ENCODE assay signal across 8 mouse cellular contexts in the genomic region with DNA sequence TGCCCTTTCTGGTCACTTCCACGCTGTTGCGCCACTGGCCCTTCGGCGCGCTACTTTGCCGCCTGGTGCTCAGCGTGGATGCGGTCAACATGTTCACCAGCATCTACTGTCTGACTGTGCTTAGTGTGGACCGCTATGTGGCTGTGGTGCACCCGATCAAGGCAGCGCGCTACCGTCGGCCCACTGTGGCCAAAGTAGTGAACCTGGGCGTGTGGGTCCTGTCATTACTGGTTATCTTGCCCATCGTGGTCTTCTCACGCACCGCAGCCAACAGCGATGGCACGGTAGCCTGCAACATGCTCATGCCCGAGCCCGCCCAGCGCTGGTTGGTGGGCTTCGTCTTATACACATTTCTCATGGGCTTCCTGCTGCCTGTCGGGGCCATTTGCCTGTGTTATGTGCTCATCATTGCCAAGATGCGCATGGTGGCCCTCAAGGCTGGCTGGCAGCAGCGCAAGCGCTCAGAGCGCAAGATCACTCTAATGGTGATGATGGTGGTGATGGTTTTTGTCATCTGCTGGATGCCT. TPM values are rescaled to one million over a fixed set of nuclear protein-coding genes. Genes with fewer than 3 reads are reported as not detected.
A peak's percentile ranks its signal among the peaks of the same experiment; 100 is the strongest.
DNase-seq lines count a peak whose midpoint lies in the region; ATAC-seq and TF ChIP-seq lines count a peak whose summit lies in the region.

No protein-coding gene starts in this region.

- peaks cover 7% of the 10 kb centered on the region for H3K27me3 ChIP-seq in liver, adult 2 months (ENCODE audit: control insufficient read depth, insufficient read depth, low read length)
- H3K27me3 ChIP-seq in forebrain, embryonic 10.5 days (ENCODE audit: poor library complexity, severe bottlenecking), result peaks cover 91% of the 10 kb centered on the region
- peaks cover 41% of the 10 kb centered on the region for H3K27me3 ChIP-seq in kidney, embryonic 15.5 days
- peaks cover 31% of the 10 kb centered on the region for H3K27me3 ChIP-seq in stomach, embryonic 16.5 days (ENCODE audit: control insufficient read depth, insufficient read depth, low read length)

- no peak for TF ChIP-seq CTCF in liver, adult 2 months (IDR thresholded peaks at IDR 0.05; ENCODE audit: low read depth, low read length)

- peaks cover 7% of the 10 kb centered on the region; the same call in 1 of the 2 replicates for H3K4me1 ChIP-seq in liver, adult 2 months (ENCODE audit: control insufficient read depth, insufficient read depth, low read length)
- H3K4me1 ChIP-seq in forebrain, embryonic 10.5 days, result peaks cover 43% of the 10 kb centered on the region
- H3K4me1 ChIP-seq in kidney, embryonic 15.5 days, result peaks cover 33% of the 10 kb centered on the region
- peaks cover 25% of the 10 kb centered on the region for H3K4me1 ChIP-seq in stomach, embryonic 16.5 days (ENCODE audit: control insufficient read depth, insufficient read depth, low read length)

- TF ChIP-seq POLR2A in liver, adult 2 months (IDR thresholded peaks at IDR 0.05; ENCODE audit: extremely low read depth, insufficient read depth, low read length), result no peak

- peak overlapping the region; percentile 33; the same call in 1 of the 2 replicates for H3K4me3 ChIP-seq in liver, adult 2 months (ENCODE audit: insufficient read depth, low read depth, low read length)
- H3K4me3 ChIP-seq in forebrain, embryonic 10.5 days, result peak overlapping the region; percentile 57
- peak overlapping the region; percentile 48 for H3K4me3 ChIP-seq in kidney, embryonic 15.5 days (replicated peaks)
- H3K4me3 ChIP-seq in stomach, embryonic 16.5 days (replicated peaks; ENCODE audit: low read length), result peak overlapping the region; percentile 48

- no peak for DNase-seq in liver, adult 2 months (ENCODE audit: extremely low read depth, low read depth, low spot score)
- DNase-seq in liver, result no peak
- peak; percentile 31 for DNase-seq in forebrain, embryonic 10.5 days (ENCODE audit: extremely low spot score, low spot score)
- DNase-seq in thymus, postnatal 25 days, result no peak
- no peak for DNase-seq in gastrocnemius, postnatal 14 days

- no peak overlapping the region for H3K27ac ChIP-seq in liver, adult 2 months (replicated peaks; ENCODE audit: insufficient read depth, low read depth, low read length)
- no peak overlapping the region for H3K27ac ChIP-seq in forebrain, embryonic 10.5 days
- no peak overlapping the region for H3K27ac ChIP-seq in kidney, embryonic 15.5 days
- H3K27ac ChIP-seq in stomach, embryonic 16.5 days (ENCODE audit: low read length), result no peak overlapping the region

- no peaks in the 10 kb centered on the region for H3K9me3 ChIP-seq in forebrain, embryonic 10.5 days
- H3K9me3 ChIP-seq in kidney, embryonic 15.5 days (replicated peaks), result no peaks in the 10 kb centered on the region
- H3K9me3 ChIP-seq in stomach, embryonic 16.5 days (replicated peaks; ENCODE audit: control insufficient read depth, low read length), result no peaks in the 10 kb centered on the region

- H3K36me3 ChIP-seq in liver, adult 2 months (ENCODE audit: control insufficient read depth, insufficient read depth, low read length), result no peaks in the 10 kb centered on the region
- H3K36me3 ChIP-seq in forebrain, embryonic 10.5 days (replicated peaks), result no peaks in the 10 kb centered on the region
- no peaks in the 10 kb centered on the region for H3K36me3 ChIP-seq in kidney, embryonic 15.5 days
- H3K36me3 ChIP-seq in stomach, embryonic 16.5 days (ENCODE audit: control insufficient read depth, insufficient read depth, low read length), result no peaks in the 10 kb centered on the region

- H3K79me2 ChIP-seq in liver, adult 2 months (ENCODE audit: control insufficient read depth, insufficient read depth, low read length), result no peaks in the 10 kb centered on the region

- ATAC-seq in kidney, embryonic 15.5 days (replicated peaks; ENCODE audit: low FRiP score), result peak; percentile 16
- ATAC-seq in megakaryocyte progenitor cell, adult 5-6 weeks (replicated peaks; ENCODE audit: poor library complexity), result peak; percentile 13
- ATAC-seq in stomach, embryonic 16.5 days (ENCODE audit: insufficient read depth, low FRiP score), result peak; percentile 7; the same call in 1 of the 2 replicates

- no peak overlapping the region for H3K9ac ChIP-seq in liver, adult 2 months (ENCODE audit: low read depth, low read length)
- H3K9ac ChIP-seq in kidney, embryonic 15.5 days, result no peak overlapping the region
- H3K9ac ChIP-seq in stomach, embryonic 16.5 days (ENCODE audit: low read length), result no peak overlapping the region

- peak overlapping the region; percentile 89 for H3K4me2 ChIP-seq in kidney, embryonic 15.5 days
- peak overlapping the region; percentile 63 for H3K4me2 ChIP-seq in stomach, embryonic 16.5 days (ENCODE audit: low read depth, low read length)

- intact Hi-C loops in gastrocnemius, postnatal 14 days (cut with DNase I; ENCODE audit: low total_unique reads), result no loop called here

- 6% methylated on average over 29 of the region's 29 CpGs for WGBS in liver, adult 2 months
- WGBS in forebrain, embryonic 10.5 days, result 2% methylated on average over 29 of the region's 29 CpGs
- WGBS in kidney, embryonic 15.5 days, result 2% methylated on average over 29 of the region's 29 CpGs
- WGBS in stomach, embryonic 16.5 days, result 4% methylated on average over 29 of the region's 29 CpGs

RNA-seq across cellular contexts. Expression of gene Sstr1, which starts 1.4 kb away (rescaled TPM):
- 0.07 TPM in 1 of 2 replicates, not detected in the other for total RNA-seq in liver, adult 2 months (2014; rRNA removed)
- polyA plus RNA-seq in liver, adult 2 months (2012; rRNA removed), result not detected in 2 replicates
- polyA plus RNA-seq in forebrain, embryonic 10.5 days (2016; fragmentation: Nextera tagmentation; extraction: Ambion mirVana), result 0.06 TPM in 1 of 2 replicates, not detected in the other
- polyA plus RNA-seq in kidney, embryonic 15.5 days (2015; fragmentation: Nextera tagmentation; extraction: Ambion mirVana), result 1.1 and 1.5 TPM in 2 replicates
- not detected in 2 replicates for total RNA-seq in megakaryocyte progenitor cell, adult 5-6 weeks (2015)
- total RNA-seq in megakaryocyte progenitor cell, adult 5-6 weeks (2017), result not detected in 2 replicates
- 1.1 and 1.2 TPM in 2 replicates for polyA plus RNA-seq in stomach, embryonic 16.5 days (2015; fragmentation: Nextera tagmentation; extraction: Ambion mirVana)
- under 1 TPM; 0.27 to 0.33 TPM for total RNA-seq in gastrocnemius, postnatal 14 days (2021)

RNA-seq across cellular contexts. Expression of gene Clec14a, which starts 56.1 kb away (rescaled TPM):
- total RNA-seq in liver, adult 2 months (2014; rRNA removed), result 20.3 and 20.5 TPM in 2 replicates
- 2.6 and 4.5 TPM in 2 replicates for polyA plus RNA-seq in liver, adult 2 months (2012; rRNA removed)
- polyA plus RNA-seq in forebrain, embryonic 10.5 days (2016; fragmentation: Nextera tagmentation; extraction: Ambion mirVana), result 5.4 and 5.5 TPM in 2 replicates
- 12.0 and 12.3 TPM in 2 replicates for polyA plus RNA-seq in kidney, embryonic 15.5 days (2015; fragmentation: Nextera tagmentation; extraction: Ambion mirVana)
- not detected in 2 replicates for total RNA-seq in megakaryocyte progenitor cell, adult 5-6 weeks (2015)
- not detected in 2 replicates for total RNA-seq in megakaryocyte progenitor cell, adult 5-6 weeks (2017)
- polyA plus RNA-seq in stomach, embryonic 16.5 days (2015; fragmentation: Nextera tagmentation; extraction: Ambion mirVana), result 11.2 and 11.3 TPM in 2 replicates
- 10 to 100 TPM; 11.7 to 12.7 TPM for total RNA-seq in gastrocnemius, postnatal 14 days (2021)
